Mouse (Mus musculus) hindbrain, embryonic 12.5 days (tissue): ENCODE results near the gene Gatm. TPM values are rescaled to one million over a fixed set of nuclear protein-coding genes. Genes with fewer than 3 reads are reported as not detected.

Source experiments
- ATAC-seq: fragments of 200-750 bp; cut with Nextera tagmentation; 2 replicates; pipeline ENCODE4 v1.8.0; 2017; ENCODE audit warnings: moderate TSS enrichment; ENCODE audit not compliant: low FRiP score
- H3K27ac ChIP-seq: fragments of 300-500 bp; sonication (generic); 2 replicates; pipeline ENCODE4 v1.5.1; 2016; ENCODE audit warnings: mild to moderate bottlenecking
- H3K27me3 ChIP-seq: fragments of 300-500 bp; sonication (generic); 2 replicates; pipeline ENCODE4 v1.6.1; 2016; ENCODE audit warnings: mild to moderate bottlenecking
- H3K36me3 ChIP-seq: fragments of 300-500 bp; sonication (generic); 2 replicates; pipeline ENCODE4 v1.6.1; 2016; ENCODE audit warnings: mild to moderate bottlenecking
- H3K4me1 ChIP-seq: fragments of 300-500 bp; sonication (generic); 2 replicates; pipeline ENCODE4 v1.6.1; 2016
- H3K4me2 ChIP-seq: fragments of 300-500 bp; sonication (generic); replicated peaks from 2 replicates; pipeline ENCODE4 v1.6.1; 2016; ENCODE audit warnings: mild to moderate bottlenecking
- H3K4me3 ChIP-seq: fragments of 300-500 bp; sonication (generic); 2 replicates; pipeline ENCODE4 v1.5.1; 2016; ENCODE audit warnings: mild to moderate bottlenecking
- H3K9ac ChIP-seq: fragments of 300-500 bp; sonication (generic); 2 replicates; pipeline ENCODE4 v1.6.1; 2016; ENCODE audit warnings: mild to moderate bottlenecking, moderate library complexity
- H3K9me3 ChIP-seq: fragments of 300-500 bp; sonication (generic); replicated peaks from 2 replicates; pipeline ENCODE4 v1.6.1; 2016; ENCODE audit warnings: mild to moderate bottlenecking
- WGBS: fragments of 180-500 bp; shearing (Covaris S2); methylation state at CpG from one replicate; pipeline ENCODE4 v1.1.7; 2016; 5-methylcytosine and 5-hydroxymethylcytosine counted together
- polyA plus RNA-seq: library from polyadenylated mRNA; unstranded; fragments of >200 nt; fragmentation: Nextera tagmentation; extraction: Ambion mirVana; gene quantifications from 2 replicates; pipeline ENCODE4 v1.2.1, GENCODE M21; 2016

Gene Gatm
- 18.1 and 21.4 TPM in 2 replicates for polyA plus RNA-seq

- H3K4me2 ChIP-seq = peak within 1 kb of the TSS; percentile 89
- H3K4me1 ChIP-seq = peaks cover 5% of the 10 kb centered on the region; the same call in 1 of the 2 replicates
- H3K27me3 ChIP-seq = peaks cover 4% of the 10 kb centered on the region
- no peaks in the 10 kb centered on the region for H3K36me3 ChIP-seq
- no peak within 1 kb of the TSS for H3K27ac ChIP-seq
- ATAC-seq = peak; percentile 95
- H3K4me3 ChIP-seq = peak within 1 kb of the TSS; percentile 53
- H3K9me3 ChIP-seq = no peaks in the 10 kb centered on the region
- 3% methylated on average over 48 of the region's 48 CpGs for WGBS
- peak within 1 kb of the TSS; percentile 69 for H3K9ac ChIP-seq
Observed at GRCm38 (mm10) chr2:122610746-122611653, at the start of gene Gatm. Gene Gatm, minus strand, starts transcription at chr2:122611303.

- no peaks in the 10 kb centered on the region for H3K4me1 ChIP-seq
- no peak for ATAC-seq
- H3K27me3 ChIP-seq = no peaks in the 10 kb centered on the region
- no peaks in the 10 kb centered on the region for H3K36me3 ChIP-seq
- no peak overlapping the region for H3K4me3 ChIP-seq
- no peak overlapping the region for H3K9ac ChIP-seq
- H3K9me3 ChIP-seq = no peaks in the 10 kb centered on the region
- no peak overlapping the region for H3K4me2 ChIP-seq
- WGBS = 83% methylated on average over 7 of the region's 7 CpGs
- H3K27ac ChIP-seq = no peak overlapping the region
Observed at GRCm38 (mm10) chr2:122659825-122660224, 48.7 kb upstream of the Gatm start.

- ATAC-seq = no peak
- H3K4me2 ChIP-seq = no peak overlapping the region
- no peaks in the 10 kb centered on the region for H3K9me3 ChIP-seq
- no peaks in the 10 kb centered on the region for H3K4me1 ChIP-seq
- H3K27me3 ChIP-seq = no peaks in the 10 kb centered on the region
- no peak overlapping the region for H3K4me3 ChIP-seq
- H3K36me3 ChIP-seq = no peaks in the 10 kb centered on the region
- H3K9ac ChIP-seq = no peak overlapping the region
- 91% methylated on average over 11 of the region's 11 CpGs for WGBS
- no peak overlapping the region for H3K27ac ChIP-seq
Observed at GRCm38 (mm10) chr2:122657707-122658524, 46.8 kb upstream of the Gatm start.

- Histone ChIP-seq H3K4me3 (no peak overlapping the region), H3K27me3 (no peaks in the 10 kb centered on the region), H3K4me1 (no peaks in the 10 kb centered on the region), H3K9me3 (no peaks in the 10 kb centered on the region), H3K36me3 (no peaks in the 10 kb centered on the region), H3K27ac (no peak overlapping the region), H3K9ac (no peak overlapping the region), H3K4me2 (no peak overlapping the region)
- 73% methylated on average over 9 of the region's 9 CpGs for WGBS
- no peak for ATAC-seq
Observed at GRCm38 (mm10) chr2:122656767-122657166, 45.7 kb upstream of the Gatm start.

- no peak for ATAC-seq
- Histone ChIP-seq H3K27me3 (no peaks in the 10 kb centered on the region), H3K9ac (no peak overlapping the region), H3K4me2 (no peak overlapping the region), H3K4me3 (no peak overlapping the region), H3K27ac (no peak overlapping the region), H3K4me1 (no peaks in the 10 kb centered on the region), H3K36me3 (no peaks in the 10 kb centered on the region), H3K9me3 (no peaks in the 10 kb centered on the region)
- WGBS = 63% methylated on average over 2 of the region's 2 CpGs
Observed at GRCm38 (mm10) chr2:122656052-122656451, 44.9 kb upstream of the Gatm start.

GRCm38 (mm10) chr2:122652096-122653084, 41.3 kb upstream of the Gatm start:
- Histone ChIP-seq H3K36me3 (no peaks in the 10 kb centered on the region), H3K4me2 (no peak overlapping the region), H3K27me3 (no peaks in the 10 kb centered on the region), H3K9me3 (no peaks in the 10 kb centered on the region), H3K27ac (no peak overlapping the region), H3K4me3 (no peak overlapping the region), H3K9ac (no peak overlapping the region), H3K4me1 (no peaks in the 10 kb centered on the region)
- no peak for ATAC-seq
- 72% methylated on average over 17 of the region's 17 CpGs for WGBS

GRCm38 (mm10) chr2:122638673-122639072, 27.6 kb upstream of the Gatm start:
- peaks cover 4% of the 10 kb centered on the region for H3K27me3 ChIP-seq
- ATAC-seq = no peak
- no peak overlapping the region for H3K4me3 ChIP-seq
- WGBS = 45% methylated on average over 5 of the region's 5 CpGs
- no peaks in the 10 kb centered on the region for H3K9me3 ChIP-seq
- H3K27ac ChIP-seq = no peak overlapping the region
- H3K9ac ChIP-seq = no peak overlapping the region
- no peak overlapping the region for H3K4me2 ChIP-seq
- H3K4me1 ChIP-seq = no peaks in the 10 kb centered on the region
- peaks cover 3% of the 10 kb centered on the region; the same call in 1 of the 2 replicates for H3K36me3 ChIP-seq

- H3K4me1 ChIP-seq = no peaks in the 10 kb centered on the region
- peak overlapping the region; percentile 61 for H3K4me2 ChIP-seq
- H3K27ac ChIP-seq = no peak overlapping the region
- H3K27me3 ChIP-seq = peaks cover 4% of the 10 kb centered on the region
- H3K4me3 ChIP-seq = peak overlapping the region; percentile 34
- no peaks in the 10 kb centered on the region for H3K9me3 ChIP-seq
- 0 out of 2 replicates have a peak overlapping the region, but pooled peaks have one; percentile 33 for H3K9ac ChIP-seq
- peaks cover 10% of the 10 kb centered on the region for H3K36me3 ChIP-seq
- ATAC-seq = no peak
- 36% methylated on average over 12 of the region's 12 CpGs for WGBS
Observed at GRCm38 (mm10) chr2:122638029-122638428, 26.9 kb upstream of the Gatm start.

- Histone ChIP-seq H3K36me3 (peaks cover 14% of the 10 kb centered on the region), H3K27me3 (peaks cover 4% of the 10 kb centered on the region), H3K27ac (no peak overlapping the region), H3K9ac (0 out of 2 replicates have a peak overlapping the region, but pooled peaks have one; percentile 33), H3K4me3 (peak overlapping the region; percentile 34), H3K9me3 (no peaks in the 10 kb centered on the region), H3K4me1 (no peaks in the 10 kb centered on the region), H3K4me2 (peak overlapping the region; percentile 61)
- ATAC-seq = peak; percentile 54
- 1% methylated on average over 36 of the region's 36 CpGs for WGBS
Observed at GRCm38 (mm10) chr2:122637526-122637997, 26.5 kb upstream of the Gatm start.

GRCm38 (mm10) chr2:122636686-122637085, 25.6 kb upstream of the Gatm start, which contains the start of gene AA467197:
Gene AA467197, plus strand, starts transcription at chr2:122636986.
- H3K4me1 ChIP-seq = peaks cover 9% of the 10 kb centered on the region
- H3K9ac ChIP-seq = 0 out of 2 replicates have a peak within 1 kb of the TSS, but pooled peaks have one; percentile 33
- peak within 1 kb of the TSS; percentile 34 for H3K4me3 ChIP-seq
- H3K27ac ChIP-seq = no peak within 1 kb of the TSS
- no peaks in the 10 kb centered on the region for H3K9me3 ChIP-seq
- peaks cover 16% of the 10 kb centered on the region for H3K36me3 ChIP-seq
- H3K27me3 ChIP-seq = peaks cover 4% of the 10 kb centered on the region
- peak within 1 kb of the TSS; percentile 61 for H3K4me2 ChIP-seq
- ATAC-seq = no peak
- 66% methylated on average over 3 of the region's 3 CpGs for WGBS

- Histone ChIP-seq H3K9ac (peak overlapping the region; percentile 94), H3K27me3 (peaks cover 4% of the 10 kb centered on the region; the same call in 1 of the 2 replicates), H3K27ac (no peak overlapping the region), H3K9me3 (no peaks in the 10 kb centered on the region), H3K4me1 (peaks cover 12% of the 10 kb centered on the region), H3K36me3 (peaks cover 16% of the 10 kb centered on the region), H3K4me3 (peak overlapping the region; percentile 94), H3K4me2 (peak overlapping the region; percentile 97)
- peak; percentile 32 for ATAC-seq
- under 1% methylated on average over 50 of the region's 53 CpGs for WGBS
Observed at GRCm38 (mm10) chr2:122631226-122631801, 20.2 kb upstream of the Gatm start.
